Mouse (Mus musculus): ENCODE results near the gene Rps27rt. TPM values are rescaled to one million over a fixed set of nuclear protein-coding genes. Genes with fewer than 3 reads are reported as not detected.

Rps27rt gene
- polyA plus RNA-seq (2014; fragmentation: Illumina TruSeq; extraction: RNeasy Lipid Tissue Mini Kit (QIAGEN cat#74804); ENCODE audit: low replicate concordance) = 42.0 TPM

GRCm38 (mm10) chr9:114982689-114983360 lies at the start of gene Rps27rt:
Rps27rt (minus strand) TSS chr9:114982739.

GRCm38 (mm10) chr9:114978281-114979111 lies 4.0 kb downstream of the Rps27rt start, which contains the start of gene Osbpl10:
Osbpl10 (plus strand) TSS chr9:114978569.

GRCm38 (mm10) chr9:114933723-114934171 lies 48.8 kb downstream of the Rps27rt start, which contains the start of gene Gpd1l:
Gpd1l (minus strand) TSS chr9:114933987.

Other genes starting within 250 kb of the Rps27rt start
- 0.71 TPM for gene Cmtm7, start 200.9 kb downstream of the Rps27rt start, polyA plus RNA-seq (2014; fragmentation: Illumina TruSeq; extraction: RNeasy Lipid Tissue Mini Kit (QIAGEN cat#74804); ENCODE audit: low replicate concordance)
- 5.2 TPM for gene Cmtm8, start 138.6 kb downstream of the Rps27rt start, polyA plus RNA-seq (2014; fragmentation: Illumina TruSeq; extraction: RNeasy Lipid Tissue Mini Kit (QIAGEN cat#74804); ENCODE audit: low replicate concordance)
- gene Gpd1l, start 48.8 kb downstream of the Rps27rt start, polyA plus RNA-seq (2014; fragmentation: Illumina TruSeq; extraction: RNeasy Lipid Tissue Mini Kit (QIAGEN cat#74804); ENCODE audit: low replicate concordance) = 51.3 TPM
- 0.78 TPM for gene Osbpl10, start 4.2 kb downstream of the Rps27rt start, polyA plus RNA-seq (2014; fragmentation: Illumina TruSeq; extraction: RNeasy Lipid Tissue Mini Kit (QIAGEN cat#74804); ENCODE audit: low replicate concordance)

All from small intestine, adult 10 weeks (tissue).